Mouse (Mus musculus): ENCODE data around the gene Gpat3.
A peak's percentile ranks its signal among the peaks of the same experiment; 100 is the strongest.

Gpat3 gene

GRCm38 (mm10) chr5:100861811-100862210 is 16.3 kb downstream of the Gpat3 start:
- DNase-seq, result no peak

- no peak for DNase-seq
These were observed 17.6 kb downstream of the Gpat3 start for GRCm38 (mm10) chr5:100863091-100863490.

GRCm38 (mm10) chr5:100864438-100864837 is 18.9 kb downstream of the Gpat3 start:
- DNase-seq, result no peak

GRCm38 (mm10) chr5:100866183-100866582 is 20.7 kb downstream of the Gpat3 start:
- DNase-seq, result no peak

GRCm38 (mm10) chr5:100869197-100869895 is 23.8 kb downstream of the Gpat3 start:
- no peak for DNase-seq

GRCm38 (mm10) chr5:100871987-100872386 is 26.5 kb downstream of the Gpat3 start:
- DNase-seq, result no peak

GRCm38 (mm10) chr5:100874721-100875120 is 29.2 kb downstream of the Gpat3 start:
- no peak for DNase-seq

- DNase-seq, result no peak
These were observed 29.7 kb downstream of the Gpat3 start for GRCm38 (mm10) chr5:100875180-100875579.

- no peak for DNase-seq
These were observed 31.5 kb downstream of the Gpat3 start for GRCm38 (mm10) chr5:100877021-100877420.

- no peak for DNase-seq
These were observed 39.7 kb downstream of the Gpat3 start for GRCm38 (mm10) chr5:100885216-100885615.

GRCm38 (mm10) chr5:100886331-100886988 is 40.9 kb downstream of the Gpat3 start:
- DNase-seq, result no peak

- no peak for DNase-seq
These were observed 50.7 kb downstream of the Gpat3 start for GRCm38 (mm10) chr5:100896199-100896598.

- no peak for DNase-seq
These were observed 54.4 kb downstream of the Gpat3 start for GRCm38 (mm10) chr5:100899745-100900489.

- DNase-seq, result no peak
These were observed 55.5 kb downstream of the Gpat3 start for GRCm38 (mm10) chr5:100901046-100901445.

- DNase-seq, result no peak
These were observed 63.0 kb downstream of the Gpat3 start for GRCm38 (mm10) chr5:100908478-100908877.

- DNase-seq, result no peak
These were observed 63.4 kb downstream of the Gpat3 start for GRCm38 (mm10) chr5:100908901-100909300.

GRCm38 (mm10) chr5:100909691-100910090 is 64.2 kb downstream of the Gpat3 start:
- no peak for DNase-seq

- no peak for DNase-seq
These were observed 66.1 kb downstream of the Gpat3 start for GRCm38 (mm10) chr5:100911502-100912097.

GRCm38 (mm10) chr5:100912366-100912765 is 66.9 kb downstream of the Gpat3 start:
- DNase-seq, result no peak

GRCm38 (mm10) chr5:100913274-100913673 is 67.8 kb downstream of the Gpat3 start:
- no peak for DNase-seq

GRCm38 (mm10) chr5:100914989-100915388 is 69.5 kb downstream of the Gpat3 start:
- DNase-seq, result peak; percentile 86

GRCm38 (mm10) chr5:100915411-100915810 is 69.9 kb downstream of the Gpat3 start:
- DNase-seq, result no peak

- DNase-seq, result no peak
These were observed 70.9 kb downstream of the Gpat3 start for GRCm38 (mm10) chr5:100916416-100916815.

Measured in embryo, embryonic 11 days (tissue).